Mouse (Mus musculus): ENCODE data around the gene Prrc2b.
A peak's percentile ranks its signal among the peaks of the same experiment; 100 is the strongest.

The Prrc2b gene

DNA sequence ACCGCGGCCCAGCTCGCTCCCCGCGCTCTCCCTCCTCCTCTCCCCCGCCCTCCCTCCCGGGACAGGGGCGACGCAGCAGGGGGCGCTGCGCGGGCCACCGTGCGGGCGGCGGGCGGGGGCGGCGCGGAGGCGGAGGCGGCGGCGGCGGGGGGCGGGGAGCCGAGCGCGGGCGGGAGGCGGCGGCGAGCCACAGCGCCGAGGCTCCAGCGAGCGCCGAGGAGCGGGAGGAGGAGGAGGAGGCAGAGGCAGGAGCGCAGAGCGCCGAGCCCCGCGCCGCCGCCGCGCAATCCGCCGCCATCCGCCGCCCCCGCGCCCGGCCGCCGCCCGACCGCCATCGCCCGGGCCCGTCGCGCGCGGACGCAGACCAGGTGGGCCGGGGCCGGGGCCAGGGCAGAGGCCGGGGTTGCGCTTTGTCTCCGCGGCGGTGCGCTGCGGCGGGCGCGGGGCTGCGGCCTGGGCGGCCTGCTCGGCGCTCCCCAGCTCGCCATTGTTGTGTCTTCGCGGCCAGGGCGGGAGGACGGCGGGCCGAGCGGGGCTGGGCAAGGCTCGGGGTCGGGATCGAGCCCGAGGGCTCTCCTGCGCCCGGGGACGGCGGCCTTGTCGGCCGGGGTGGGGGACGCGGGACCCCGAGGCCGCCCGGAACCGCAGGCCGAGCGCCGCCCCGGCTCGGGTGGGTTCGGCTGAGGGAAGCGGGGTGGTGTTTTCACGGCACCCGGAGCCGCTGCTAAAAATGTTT, at the start of gene Prrc2b:
Gene Prrc2b, plus strand, starts transcription at position 159 of the 736 bp plus-strand sequence.
- DNase-seq = no peak

DNA sequence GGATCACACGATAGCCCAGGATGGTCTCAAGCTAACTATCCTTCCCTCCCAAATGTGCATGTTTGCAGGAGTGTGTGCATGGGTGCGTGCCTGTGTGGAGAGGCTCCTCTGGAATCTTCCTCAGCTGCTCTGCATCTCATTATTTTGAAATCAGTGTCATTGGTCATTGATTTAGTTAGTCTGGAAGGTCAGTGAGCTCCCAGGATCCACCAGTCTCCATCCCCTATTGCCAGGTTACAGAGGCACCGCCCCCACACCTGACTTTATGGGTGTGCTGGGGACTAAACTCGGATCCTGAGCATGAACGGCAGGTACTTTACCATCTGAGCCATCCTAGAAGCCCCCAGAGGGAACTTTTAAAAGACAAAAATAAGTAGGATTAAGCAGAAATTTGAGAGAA, 47.9 kb upstream of the Prrc2b start:
- DNase-seq = no peak

DNA sequence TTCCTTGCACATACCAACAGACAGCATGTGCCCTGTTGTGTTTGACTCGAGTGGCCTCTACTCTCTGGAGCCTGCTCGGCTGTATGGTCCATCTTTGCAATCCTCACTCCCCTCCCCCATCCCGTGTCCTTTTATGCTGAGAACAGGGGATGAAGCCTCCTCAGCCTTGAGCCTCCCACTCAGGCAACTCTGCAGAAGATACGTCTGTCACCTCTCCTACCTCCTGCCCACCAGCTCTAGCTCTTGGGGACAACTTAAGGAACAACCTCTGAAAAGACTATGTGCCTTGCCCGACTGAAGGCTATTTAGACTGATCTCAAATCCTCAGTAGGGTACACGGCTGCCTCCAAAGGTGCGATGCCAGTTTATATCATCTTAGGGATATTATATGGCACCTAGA, 47.3 kb upstream of the Prrc2b start:
- no peak for DNase-seq

DNA sequence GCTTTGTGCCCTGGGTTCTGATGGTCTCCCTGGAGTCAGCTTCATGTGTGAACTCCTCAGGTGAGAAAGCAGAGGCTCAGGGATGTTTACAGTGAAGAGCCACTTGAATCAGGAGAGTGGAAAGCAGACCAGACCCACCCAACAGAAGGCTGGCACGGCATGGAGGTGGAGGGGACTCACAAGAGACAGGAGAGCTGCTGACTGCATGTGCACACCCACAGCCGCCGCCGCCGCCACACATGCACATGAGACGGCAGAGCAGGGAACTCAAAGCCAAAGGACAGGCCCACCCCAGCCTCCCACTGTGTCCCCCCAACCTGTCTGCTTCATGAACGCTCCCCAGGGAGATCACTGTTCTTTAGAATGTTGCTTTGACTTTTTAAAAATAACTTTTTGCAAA, 46.8 kb upstream of the Prrc2b start:
- DNase-seq = no peak

DNA sequence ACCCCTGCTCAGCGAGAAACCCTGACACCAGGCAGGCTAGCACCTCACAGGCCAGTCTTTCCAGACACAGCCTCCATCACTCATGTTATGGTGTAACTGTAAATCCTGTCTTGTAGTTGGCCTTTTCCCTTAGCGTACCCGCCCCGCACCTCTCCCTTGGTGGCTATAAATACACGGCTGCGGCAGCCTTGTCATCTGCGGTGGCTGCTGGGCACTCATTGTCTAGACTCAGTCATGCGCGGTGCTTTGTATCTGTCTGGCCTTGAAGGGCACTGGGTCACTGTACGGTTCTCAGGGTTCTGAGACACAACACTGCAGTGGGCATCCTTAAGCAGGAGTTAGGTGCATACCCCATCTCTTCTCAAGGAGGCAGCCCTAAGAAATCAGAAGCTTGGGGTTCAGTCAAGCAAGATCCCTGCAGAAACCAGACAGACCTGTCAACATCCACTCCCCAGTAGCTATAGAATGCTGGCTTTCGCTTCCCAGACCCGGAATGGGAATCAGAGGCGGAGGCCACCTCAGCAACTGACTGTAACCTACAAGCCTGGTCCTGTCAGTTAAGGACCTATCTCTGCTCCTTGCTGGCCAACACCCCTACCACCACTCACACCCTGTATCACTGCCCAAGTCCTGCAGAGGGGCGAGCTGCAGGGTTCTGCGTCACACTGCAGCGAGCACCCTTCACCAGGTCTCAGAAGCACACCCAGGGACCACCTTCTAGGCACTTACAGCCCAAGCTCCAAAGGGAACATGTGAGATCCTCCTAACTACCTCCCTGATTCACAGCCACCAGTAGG, 45.6 kb upstream of the Prrc2b start:
- DNase-seq = no peak

DNA sequence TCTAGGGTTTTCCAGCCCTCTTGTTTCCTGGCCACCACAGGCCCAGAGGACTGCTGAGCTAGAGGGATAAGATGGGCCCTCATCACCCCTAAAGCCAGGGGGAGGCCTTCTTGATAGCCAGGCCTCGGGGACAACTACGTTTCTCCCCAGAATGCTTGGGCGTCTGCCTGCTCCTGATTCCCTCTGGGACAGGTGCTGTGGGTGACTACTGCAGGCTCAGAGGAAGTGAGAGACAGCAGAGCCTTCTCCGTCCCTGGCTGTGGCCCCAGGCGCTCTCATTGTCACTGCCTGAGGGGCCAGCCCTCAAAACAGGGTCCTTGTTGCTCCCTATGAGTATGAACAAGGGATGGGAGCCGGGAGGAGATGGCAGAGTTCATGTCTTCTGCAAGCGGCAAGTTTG, 45.0 kb upstream of the Prrc2b start:
- DNase-seq = no peak

DNA sequence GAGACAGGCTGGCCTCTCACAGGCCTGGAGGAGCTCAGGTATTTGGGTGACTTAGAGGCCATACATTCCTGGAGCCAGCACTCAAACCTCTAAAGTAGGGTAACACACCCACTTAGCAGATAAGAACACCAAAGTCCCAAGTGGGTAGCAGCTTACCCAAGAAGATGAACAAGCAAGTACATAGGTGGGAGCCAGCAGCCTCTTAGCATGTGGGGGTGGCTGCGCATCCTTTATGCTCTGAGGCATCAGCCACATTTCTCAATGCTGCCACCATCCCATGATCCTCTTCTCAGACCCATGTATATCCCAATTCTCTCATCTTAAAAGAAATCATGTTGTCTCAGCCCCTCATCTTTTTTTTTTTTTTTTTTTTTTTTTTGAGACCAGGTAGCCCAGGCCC, 39.6 kb upstream of the Prrc2b start:
- no peak for DNase-seq

DNA sequence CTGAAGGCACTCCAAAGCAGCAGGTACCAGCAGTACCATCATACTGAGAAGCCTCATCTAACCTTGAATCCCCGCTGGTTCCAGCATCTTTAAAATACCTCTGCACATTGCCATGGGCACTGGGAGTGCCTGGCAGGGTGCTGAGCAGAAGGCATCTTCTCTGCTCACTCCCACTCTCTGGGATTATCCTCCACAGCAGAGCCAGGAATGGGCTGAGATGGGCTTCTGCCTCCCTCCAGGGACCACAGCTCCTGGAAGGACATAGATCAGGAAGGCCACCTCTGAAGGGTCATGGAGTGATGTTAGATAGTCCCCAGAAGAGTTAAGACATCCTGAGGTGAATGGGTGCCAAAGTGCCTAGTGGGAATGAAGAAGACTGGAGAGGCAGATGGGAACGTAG, 38.3 kb upstream of the Prrc2b start:
- no peak for DNase-seq

DNA sequence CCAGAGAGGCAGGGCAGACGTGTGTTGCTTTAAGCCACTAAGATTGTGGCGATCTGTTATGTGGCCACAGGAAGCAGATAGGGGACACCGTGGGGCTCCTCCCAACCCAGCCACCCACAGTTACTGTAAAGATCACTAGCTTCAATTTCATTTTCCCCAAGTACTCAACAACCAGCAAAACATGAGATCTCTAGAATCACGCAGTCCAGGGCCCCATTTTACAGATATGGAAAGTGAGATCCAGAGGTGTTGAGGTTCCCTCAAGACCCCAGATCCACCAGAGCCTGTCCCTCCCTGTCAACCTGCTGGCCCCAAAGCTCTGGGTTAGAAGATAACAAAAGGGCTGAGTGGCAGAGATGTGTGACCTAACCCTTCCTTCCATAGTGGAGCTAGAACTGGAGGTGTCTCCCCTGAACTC, 35.0 kb upstream of the Prrc2b start:
- DNase-seq = no peak

DNA sequence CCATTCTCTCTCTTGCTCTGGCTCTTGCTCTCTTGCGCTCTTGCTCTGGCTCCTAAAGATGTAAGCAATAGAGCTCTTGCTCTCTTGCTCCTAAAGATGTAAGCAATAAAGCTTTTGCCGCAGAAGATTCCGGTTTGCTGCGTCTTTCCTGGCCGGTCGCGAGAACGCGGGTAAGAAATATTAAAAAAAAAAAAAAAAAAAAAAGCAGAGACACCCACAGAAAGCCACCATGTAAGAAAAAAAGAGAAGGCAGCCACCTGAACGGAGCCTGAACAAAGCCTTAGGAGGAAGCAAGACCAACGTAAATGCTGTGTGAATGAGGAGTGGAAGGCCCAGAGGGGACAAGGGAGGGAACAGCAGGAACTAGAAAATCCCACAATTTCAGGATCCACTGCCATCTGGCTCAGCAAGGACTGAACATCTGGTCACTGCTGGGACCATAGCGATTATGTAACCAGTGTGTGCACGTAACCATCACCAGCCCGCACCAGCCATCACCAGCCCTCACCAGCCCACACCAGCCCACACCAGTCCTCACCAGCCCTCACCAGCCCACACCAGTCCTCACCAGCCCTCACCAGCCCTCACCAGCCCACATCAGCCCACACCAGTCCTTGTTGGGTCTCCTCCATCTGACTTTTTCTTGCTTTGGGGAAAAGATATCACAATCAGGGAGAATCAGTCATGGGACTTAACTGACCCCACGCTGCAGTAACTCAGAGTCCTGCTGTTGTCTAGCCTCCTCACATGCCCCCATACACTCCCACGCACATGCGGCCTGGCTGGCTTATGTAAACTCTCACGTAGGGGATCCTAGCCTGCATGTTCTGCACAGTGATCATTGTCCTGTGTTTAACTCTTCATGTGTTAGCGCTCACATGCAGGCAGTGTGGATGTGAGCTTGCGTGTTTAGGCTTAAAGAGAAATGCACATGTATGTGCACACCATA, 30.8 kb upstream of the Prrc2b start:
- DNase-seq = no peak

DNA sequence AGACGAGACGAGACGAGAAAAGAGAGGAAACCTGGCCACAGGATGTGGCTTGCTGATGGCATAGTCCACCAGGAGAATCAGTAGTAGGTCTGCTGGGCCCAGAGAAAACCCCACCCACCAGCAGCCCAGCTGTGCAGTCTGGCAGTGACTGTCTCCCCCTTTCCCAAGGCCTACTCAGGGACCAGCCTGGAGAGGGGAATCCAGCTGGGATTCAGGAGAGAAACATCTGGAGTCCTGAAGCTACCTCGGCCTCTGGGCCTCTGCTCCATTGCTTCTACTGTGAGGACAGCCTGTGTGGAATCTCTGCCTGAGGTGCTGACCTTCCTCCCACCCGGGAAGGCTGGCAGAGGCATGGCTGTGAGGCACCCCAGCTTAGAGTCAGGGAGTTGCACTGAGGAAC, 29.7 kb upstream of the Prrc2b start:
- DNase-seq = no peak

DNA sequence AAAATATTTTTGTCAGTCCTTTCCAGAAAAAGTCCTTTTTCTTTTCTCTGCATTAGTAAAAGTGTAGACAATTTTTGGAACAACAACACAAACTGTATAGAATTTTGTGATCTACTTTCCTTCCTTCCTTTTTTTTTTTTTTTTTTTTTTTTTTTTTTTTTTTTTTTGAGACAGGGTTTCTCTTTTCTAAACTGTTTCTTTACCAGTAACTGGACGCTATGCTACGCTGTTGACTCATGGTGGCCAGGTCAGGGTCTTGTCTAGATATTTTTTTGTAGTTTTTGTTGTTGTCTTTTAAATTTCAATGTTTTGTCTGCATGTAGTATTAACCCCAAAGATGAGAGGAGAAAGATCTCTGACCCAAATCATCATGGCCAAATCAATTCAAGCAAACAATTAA, 29.1 kb upstream of the Prrc2b start:
- no peak for DNase-seq

DNA sequence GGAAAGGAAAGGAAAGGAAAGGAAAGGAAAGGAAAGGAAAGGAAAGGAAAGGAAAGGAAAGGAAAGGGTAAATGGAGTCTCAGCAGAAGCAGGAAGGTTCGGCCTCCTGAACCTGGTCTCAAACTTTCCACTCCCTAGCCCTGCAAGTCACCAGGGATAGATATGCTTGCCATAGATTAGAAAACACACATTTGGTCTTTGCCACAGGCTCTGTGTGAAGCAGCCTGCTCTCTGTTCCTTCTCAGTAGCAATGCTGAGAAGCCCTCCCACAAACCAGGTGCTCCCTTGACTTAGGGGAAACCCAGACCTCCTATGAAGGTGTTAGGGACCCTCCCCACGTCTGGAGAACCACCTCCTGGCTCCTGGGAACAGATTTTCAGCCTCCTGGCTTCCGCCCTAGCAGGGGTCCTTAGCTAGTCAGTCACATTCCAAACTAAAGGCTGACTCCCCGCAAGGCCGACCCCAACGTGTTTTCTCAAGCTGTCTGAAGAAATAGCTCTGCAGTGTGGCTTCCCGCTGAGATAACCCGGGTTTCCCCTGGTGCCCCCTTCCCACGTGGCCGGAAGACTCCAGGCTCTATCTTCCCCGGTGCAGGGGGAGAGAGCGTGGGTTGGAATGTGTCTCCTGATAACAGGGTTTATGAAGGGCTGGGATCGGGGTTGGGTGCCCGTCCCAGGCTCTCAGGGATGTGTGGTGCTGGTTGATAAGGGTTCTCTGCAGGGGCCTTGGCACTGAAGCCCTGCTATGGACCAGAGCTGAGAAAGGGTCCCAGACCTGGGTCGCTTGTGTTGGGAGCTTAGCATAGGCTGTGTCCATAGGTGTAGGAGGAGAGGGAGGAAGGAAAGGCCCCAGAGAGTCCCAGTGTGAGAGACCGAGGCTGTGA, 23.0 kb upstream of the Prrc2b start:
- DNase-seq = no peak

DNA sequence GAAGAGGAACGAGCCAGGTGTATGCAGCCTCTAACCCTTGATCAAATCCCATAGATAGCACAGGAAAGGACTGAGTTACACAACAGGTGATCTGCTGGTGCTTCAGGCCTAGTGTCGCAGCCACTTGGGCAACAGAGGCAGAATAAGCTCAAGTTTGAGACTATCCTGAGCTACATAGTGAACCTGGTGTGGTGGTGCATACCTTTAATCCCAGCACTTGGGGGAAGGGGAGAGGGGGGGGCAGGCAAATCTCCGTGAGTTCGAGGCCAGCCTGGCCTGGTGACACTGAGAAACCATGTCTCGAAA, 22.4 kb upstream of the Prrc2b start:
- no peak for DNase-seq

DNA sequence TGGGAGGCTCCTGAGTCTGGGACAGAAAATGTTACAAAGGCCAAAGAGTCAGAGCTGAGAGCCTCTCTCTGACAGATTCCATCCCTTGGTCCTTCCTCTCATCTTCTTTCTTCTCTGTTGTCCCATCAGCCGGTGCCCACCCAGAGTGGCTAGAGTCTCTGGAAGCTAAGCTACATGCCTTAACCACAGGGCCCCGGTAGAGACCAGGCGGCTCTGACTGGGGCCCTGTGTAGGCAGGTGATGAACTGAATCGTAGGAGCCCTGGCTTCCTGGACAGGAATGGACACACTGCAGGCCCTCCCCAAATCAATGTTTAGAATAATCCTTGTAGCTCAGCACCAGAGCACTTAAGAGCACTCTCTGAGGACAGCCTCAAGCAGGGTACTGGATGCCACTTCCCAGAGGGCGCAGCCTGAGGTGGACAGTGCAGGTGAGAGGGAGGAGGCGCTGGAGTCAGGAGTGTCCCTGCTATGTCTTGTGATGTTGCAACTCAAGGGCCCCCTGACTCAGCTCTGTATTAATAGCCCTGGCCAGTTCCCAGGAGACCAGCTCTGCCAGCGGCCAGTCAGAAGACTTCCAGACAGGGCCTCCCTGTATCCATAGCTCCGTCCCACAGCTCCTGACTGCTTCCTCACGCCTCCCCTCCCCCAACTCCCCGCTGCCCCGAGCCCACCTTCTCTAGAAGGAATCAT, 21.4 kb upstream of the Prrc2b start:
- no peak for DNase-seq

DNA sequence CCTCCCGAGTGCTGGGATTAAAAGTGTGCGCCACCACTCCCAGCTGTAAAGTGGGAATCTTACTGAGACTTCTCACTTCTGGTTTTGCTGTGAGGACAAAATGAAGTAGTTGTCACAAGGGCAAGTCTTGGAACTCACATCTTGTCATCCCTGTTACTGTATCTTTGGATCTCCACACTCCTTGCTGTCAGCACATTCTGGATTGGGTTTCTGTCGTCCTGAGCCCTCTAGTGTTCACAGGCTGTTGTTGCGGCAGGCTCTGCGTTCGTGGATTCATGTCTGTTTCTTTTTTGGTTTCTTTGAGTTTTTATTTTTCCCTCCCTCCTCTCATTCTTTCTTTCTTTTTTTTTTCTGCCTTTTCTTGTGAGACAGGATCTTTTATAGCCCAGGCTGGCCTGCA, 20.4 kb upstream of the Prrc2b start:
- DNase-seq = no peak

DNA sequence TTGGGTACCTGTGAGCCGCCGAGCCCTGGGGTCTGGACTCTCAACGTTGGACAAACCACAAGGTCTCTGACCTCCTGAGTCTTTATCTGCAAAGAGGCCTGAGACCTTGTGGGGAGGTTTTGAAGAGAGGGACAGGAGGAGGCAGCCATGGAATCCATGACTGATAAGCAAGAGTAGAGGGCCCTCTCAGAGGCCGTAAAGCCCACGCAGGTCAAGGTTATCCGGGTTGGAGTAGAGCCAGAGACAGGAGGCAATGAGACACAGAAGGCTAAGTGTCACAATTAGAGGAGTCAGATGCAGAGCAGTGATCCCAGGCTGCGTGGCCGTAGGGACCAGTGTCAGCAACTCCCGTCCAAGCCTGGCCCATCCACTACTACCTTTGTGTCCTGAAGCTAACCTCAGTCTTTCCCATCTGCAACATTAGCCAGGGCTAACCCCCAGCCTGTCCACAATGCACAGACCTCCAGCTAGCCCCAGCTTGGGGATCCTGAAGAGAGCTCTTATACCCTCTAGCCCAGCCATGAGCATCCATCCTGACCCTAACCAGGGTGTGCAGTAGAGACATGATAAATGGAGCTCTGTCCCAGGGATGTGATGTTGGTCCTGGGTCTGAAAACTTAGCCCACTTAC, 19.6 kb upstream of the Prrc2b start:
- DNase-seq = no peak

DNA sequence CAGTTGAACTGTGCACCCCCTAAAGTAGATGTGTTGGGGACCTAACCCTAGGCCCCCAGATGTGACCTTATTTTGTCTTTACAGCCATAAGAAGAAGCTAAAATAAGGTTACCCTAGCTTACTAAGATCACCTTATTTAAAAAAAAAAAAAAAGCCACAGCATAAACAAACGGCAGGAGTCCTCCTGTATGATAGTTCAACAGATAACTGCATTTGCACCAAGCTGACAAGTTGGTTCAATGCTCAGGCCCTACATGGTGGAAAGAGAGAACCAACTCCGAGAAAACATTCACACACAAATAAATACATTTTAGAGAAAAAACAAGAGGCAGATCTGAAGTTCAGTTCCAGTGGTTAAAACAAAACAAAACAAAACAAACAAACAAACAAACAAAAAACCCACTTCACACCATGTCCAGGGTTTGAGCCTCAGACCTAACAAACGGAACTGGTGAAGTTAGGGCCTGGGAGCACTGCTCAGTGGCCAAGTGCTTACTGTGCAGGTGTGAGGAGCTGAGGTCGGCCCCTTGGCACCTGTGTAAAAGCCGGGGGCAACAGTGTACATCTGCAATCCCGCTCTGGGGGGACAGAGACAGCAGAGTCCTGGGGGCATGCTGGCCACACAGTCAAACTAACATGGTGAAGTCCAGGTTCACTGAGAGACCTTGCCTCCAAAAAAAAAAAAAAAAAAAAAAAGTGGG, 18.9 kb upstream of the Prrc2b start:
- no peak for DNase-seq

DNA sequence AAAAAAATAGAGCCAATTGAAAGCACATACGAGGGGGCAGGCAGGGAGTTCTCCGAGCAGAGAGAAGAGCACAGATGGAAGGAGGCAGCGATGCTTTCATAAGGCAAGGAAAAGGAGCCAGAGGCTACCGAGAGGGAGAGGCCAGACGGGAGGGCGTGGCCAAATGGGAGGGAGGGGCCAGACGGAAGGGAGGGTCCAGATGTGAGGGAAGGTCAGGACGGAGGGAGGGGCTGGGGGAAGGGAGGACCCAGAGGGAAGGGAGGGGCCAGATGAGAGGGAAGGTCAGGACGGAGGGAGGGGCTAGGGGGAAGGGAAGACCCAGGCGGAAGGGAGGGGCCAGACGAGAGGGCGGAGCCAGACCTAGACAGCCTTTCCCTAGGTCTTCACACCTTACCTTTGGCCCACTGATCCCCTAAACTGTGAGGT, 18.3 kb upstream of the Prrc2b start:
- DNase-seq = no peak

DNA sequence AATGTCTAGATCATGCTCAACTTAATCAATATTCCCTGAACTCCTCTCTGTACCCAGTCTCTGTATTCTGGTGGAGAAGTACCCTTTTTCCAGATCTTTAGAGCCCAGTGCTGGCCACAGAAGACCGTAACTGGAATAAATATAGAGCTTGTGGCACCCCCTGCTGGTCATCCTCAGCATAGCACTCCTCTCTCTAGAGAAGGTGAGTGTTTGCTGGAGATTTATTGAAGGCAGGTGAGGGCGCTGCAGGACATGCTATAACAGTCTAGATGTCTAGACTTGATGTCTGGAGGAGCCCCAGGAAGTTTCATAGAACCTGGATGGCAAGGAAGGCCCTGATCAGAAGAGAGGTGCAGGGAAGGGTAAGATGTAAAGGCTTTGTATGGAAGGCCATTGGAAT, 16.8 kb upstream of the Prrc2b start:
- DNase-seq = peak; percentile 90

Measured in layer of hippocampus, adult 9-11 months (tissue).